Mouse (Mus musculus): ENCODE data around the gene 2310009B15Rik. TPM values are rescaled to one million over a fixed set of nuclear protein-coding genes. Genes with fewer than 3 reads are reported as not detected.
A peak's percentile ranks its signal among the peaks of the same experiment; 100 is the strongest.

2310009B15Rik gene
- polyA plus RNA-seq, 1 experiment: 38.6 TPM

DNA sequence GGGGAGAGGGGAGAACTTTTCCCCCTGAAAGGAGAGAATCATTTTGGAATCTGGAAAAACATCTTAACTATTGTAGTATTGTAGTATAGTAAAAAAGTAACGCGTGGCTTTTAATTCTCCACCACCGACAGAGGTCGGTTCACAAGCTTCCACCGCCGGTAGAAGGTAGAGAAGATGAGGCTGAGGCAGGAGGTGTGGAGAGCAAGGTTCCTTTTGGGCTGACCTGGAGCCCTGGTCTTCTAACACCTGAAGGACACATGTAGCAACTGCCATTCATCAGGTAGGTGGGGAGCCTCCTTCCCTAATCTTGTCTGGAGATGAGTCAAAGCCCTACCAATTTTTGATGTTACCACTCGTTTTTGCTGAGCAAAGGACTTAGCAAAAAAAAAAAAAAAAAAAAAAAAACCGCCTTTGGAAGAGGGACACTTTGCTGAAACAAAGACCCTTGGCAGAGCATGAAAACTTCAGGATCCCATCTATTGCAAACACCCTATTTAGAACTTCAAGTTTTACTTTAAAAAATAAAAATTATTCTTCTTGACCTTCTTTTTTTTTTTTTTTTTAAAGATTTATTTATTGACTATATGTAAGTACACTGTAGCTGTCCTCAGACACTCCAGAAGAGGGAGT lies 7.0 kb downstream of the 2310009B15Rik start:
- DNase-seq (ENCODE audit: low read depth): no peak
- TF ChIP-seq POLR2A (IDR thresholded peaks at IDR 0.05; ENCODE audit: borderline replicate concordance, extremely low read depth, insufficient read depth, insufficient read length, poor library complexity, severe bottlenecking) (no peak), CTCF (IDR thresholded peaks at IDR 0.05; ENCODE audit: borderline replicate concordance, extremely low read depth, insufficient read depth, insufficient read length) (no peak)

DNA sequence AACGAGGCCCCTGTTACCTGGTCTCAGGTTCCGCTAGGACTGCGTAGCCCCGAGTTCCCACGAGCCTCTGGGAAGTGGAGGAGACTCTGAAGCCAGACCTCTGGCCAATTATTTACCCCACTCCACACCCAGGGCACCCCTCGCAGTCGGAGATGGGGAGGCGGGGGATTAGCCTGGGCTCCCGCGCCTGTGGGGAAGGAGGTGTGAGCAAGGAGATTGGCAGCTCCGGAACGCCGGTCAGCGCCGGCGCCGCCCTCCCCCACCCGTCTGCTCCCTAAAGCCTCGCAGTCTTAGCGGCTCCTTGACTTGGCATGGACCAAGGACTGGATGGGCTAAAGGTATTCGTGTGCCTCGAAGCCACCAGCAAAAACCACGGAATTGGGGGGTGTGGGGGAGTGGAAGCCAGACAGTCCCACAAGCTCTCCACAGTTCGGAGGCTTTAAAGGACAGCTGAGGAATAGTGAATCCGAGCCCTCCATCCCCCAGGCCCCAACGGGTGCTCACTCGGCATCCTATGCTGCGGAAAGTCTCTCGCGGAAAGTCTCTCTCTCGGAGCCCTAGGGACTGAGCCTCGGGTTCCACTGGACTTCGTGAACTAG lies 8.0 kb downstream of the 2310009B15Rik start, which contains the start of gene Lhx9:
TSS of gene Lhx9 (minus strand) at position 67 of the 599 bp plus-strand sequence.
- no peak for TF ChIP-seq POLR2A (IDR thresholded peaks at IDR 0.05; ENCODE audit: borderline replicate concordance, extremely low read depth, insufficient read depth, insufficient read length, poor library complexity, severe bottlenecking)
- peak; percentile 80 for DNase-seq (ENCODE audit: low read depth)

DNA sequence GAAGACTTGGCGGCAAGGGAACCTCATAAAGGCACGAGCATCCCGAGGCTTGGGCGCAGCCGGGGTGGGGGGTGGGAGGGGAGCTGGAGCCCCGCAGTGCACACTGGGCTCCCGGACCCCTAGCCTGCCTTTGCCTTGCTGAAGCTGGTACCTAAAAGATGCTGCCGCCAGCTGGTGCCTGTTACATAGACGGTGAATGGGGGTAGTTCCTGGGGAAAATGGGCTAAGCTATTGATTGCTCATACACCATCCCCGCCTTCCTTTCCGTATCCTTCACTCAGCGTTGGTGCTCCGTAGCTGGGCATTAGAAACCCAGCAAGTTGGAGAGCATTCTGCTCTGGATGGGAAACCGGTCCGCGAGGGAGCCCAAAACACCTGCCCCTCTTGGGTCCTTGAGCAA lies 8.6 kb downstream of the 2310009B15Rik start:
- TF ChIP-seq POLR2A (IDR thresholded peaks at IDR 0.05; ENCODE audit: borderline replicate concordance, extremely low read depth, insufficient read depth, insufficient read length, poor library complexity, severe bottlenecking): 0 out of 2 replicates have a peak, but pooled peaks have one; percentile 7
- no peak for TF ChIP-seq CTCF (IDR thresholded peaks at IDR 0.05; ENCODE audit: borderline replicate concordance, extremely low read depth, insufficient read depth, insufficient read length)
- peak; percentile 71 for DNase-seq (ENCODE audit: low read depth)

DNA sequence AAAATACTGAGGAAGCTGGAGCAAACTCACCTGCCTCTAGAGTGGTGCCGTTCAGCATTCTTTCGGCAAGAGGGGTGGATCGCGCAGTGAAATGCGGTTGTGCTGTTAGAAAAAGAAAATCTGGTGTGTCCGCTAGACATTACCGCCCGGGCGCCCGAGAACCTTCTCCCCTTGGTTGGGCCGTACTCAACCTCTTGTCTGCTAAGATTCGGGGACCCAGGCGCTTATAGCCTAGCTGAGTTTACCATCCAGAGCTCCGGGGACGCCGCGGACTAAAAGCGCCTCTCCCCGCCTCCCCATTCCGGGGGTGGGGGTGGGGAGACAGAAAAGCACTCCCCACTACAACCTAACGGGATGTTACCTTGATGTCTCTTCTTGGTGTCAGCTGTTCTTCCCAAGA lies 9.5 kb downstream of the 2310009B15Rik start:
- TF ChIP-seq CTCF (IDR thresholded peaks at IDR 0.05; ENCODE audit: borderline replicate concordance, extremely low read depth, insufficient read depth, insufficient read length): no peak
- peak; percentile 53 for DNase-seq (ENCODE audit: low read depth)

DNA sequence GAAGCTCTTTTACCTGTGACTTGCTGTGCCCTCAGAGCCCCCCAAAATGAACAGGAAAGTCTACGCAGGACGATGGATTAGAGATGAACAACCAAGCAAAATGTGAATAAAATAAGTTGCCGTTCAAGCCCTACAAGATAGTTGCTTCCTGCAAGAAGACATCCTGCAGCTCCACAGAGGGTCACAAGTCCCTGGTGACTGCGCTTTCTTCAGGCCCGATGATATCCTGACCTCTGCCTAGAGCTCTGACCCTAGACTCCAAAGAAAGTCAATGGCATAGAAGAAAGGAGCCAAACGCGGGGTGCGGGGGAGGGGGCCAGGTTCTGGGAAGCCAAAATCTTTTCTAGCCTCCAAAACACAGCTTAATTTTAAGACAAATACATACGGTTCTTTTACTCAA lies 10.1 kb downstream of the 2310009B15Rik start:
- no peak for DNase-seq (ENCODE audit: low read depth)
- no peak for TF ChIP-seq CTCF (IDR thresholded peaks at IDR 0.05; ENCODE audit: borderline replicate concordance, extremely low read depth, insufficient read depth, insufficient read length)
- TF ChIP-seq POLR2A (IDR thresholded peaks at IDR 0.05; ENCODE audit: borderline replicate concordance, extremely low read depth, insufficient read depth, insufficient read length, poor library complexity, severe bottlenecking): no peak

DNA sequence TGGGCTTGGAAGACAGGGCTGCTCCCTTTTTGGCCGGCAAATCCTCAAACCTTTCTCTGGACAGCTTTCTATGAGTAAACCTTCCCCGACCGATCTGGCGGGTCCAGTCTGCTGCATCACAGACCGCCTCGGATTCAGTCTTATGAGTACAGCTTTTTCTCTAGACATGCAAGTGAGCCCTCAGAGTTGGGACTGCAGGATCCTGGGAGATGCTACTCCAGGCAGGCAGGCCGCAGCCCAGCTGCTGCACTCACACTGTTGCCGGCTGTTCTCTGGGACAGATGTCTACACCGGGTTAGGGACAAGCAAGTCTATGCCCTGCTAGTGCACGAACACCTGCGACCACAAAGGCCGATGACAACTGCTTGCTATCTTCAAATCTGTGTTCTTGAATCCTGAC lies 10.5 kb downstream of the 2310009B15Rik start:
- TF ChIP-seq POLR2A (IDR thresholded peaks at IDR 0.05; ENCODE audit: borderline replicate concordance, extremely low read depth, insufficient read depth, insufficient read length, poor library complexity, severe bottlenecking) (no peak), CTCF (IDR thresholded peaks at IDR 0.05; ENCODE audit: borderline replicate concordance, extremely low read depth, insufficient read depth, insufficient read length) (no peak)
- DNase-seq (ENCODE audit: low read depth): no peak

DNA sequence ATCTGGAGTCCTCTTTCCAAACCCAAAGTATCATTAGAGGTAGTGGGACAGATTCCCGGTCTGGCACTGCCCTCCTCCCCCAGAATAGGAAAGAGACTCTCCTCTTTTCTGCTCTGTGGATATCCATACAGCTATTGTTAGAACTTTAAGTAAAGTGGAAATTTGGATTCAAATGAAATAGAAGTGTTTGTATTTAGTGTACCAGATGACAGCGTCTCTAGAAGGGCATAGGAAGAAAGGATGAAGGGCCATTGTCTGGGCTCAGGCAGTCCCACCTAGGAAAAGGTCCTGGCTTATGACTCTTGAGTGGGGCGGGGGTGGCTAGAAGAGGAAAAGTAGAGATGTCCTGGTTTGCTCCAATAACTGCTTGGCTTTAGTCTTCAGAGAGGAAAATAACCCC lies 11.2 kb downstream of the 2310009B15Rik start:
- TF ChIP-seq POLR2A (IDR thresholded peaks at IDR 0.05; ENCODE audit: borderline replicate concordance, extremely low read depth, insufficient read depth, insufficient read length, poor library complexity, severe bottlenecking) (no peak), CTCF (IDR thresholded peaks at IDR 0.05; ENCODE audit: borderline replicate concordance, extremely low read depth, insufficient read depth, insufficient read length) (no peak)
- no peak for DNase-seq (ENCODE audit: low read depth)

DNA sequence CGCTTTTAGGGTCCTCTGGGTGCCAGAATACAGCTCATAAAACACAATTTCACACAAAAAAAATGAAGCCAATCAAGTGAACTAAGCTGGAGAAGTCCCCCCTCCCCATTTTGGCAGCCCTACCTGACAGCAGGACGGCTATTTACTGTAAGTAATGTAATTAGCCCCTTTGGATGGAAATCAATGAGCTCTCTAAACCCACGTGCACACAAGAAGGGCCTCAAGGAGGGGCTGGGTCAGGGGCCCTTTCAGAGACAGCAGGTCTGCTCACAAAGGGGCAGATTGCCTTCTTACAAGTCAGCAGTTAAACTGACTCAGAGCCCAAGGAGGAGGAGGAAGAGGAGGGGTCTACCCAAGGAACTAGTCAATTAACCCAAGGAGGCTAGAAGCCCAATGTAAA lies 12.5 kb downstream of the 2310009B15Rik start:
- TF ChIP-seq CTCF (IDR thresholded peaks at IDR 0.05; ENCODE audit: borderline replicate concordance, extremely low read depth, insufficient read depth, insufficient read length) (no peak), POLR2A (IDR thresholded peaks at IDR 0.05; ENCODE audit: borderline replicate concordance, extremely low read depth, insufficient read depth, insufficient read length, poor library complexity, severe bottlenecking) (no peak)
- peak; percentile 86 for DNase-seq (ENCODE audit: low read depth)

DNA sequence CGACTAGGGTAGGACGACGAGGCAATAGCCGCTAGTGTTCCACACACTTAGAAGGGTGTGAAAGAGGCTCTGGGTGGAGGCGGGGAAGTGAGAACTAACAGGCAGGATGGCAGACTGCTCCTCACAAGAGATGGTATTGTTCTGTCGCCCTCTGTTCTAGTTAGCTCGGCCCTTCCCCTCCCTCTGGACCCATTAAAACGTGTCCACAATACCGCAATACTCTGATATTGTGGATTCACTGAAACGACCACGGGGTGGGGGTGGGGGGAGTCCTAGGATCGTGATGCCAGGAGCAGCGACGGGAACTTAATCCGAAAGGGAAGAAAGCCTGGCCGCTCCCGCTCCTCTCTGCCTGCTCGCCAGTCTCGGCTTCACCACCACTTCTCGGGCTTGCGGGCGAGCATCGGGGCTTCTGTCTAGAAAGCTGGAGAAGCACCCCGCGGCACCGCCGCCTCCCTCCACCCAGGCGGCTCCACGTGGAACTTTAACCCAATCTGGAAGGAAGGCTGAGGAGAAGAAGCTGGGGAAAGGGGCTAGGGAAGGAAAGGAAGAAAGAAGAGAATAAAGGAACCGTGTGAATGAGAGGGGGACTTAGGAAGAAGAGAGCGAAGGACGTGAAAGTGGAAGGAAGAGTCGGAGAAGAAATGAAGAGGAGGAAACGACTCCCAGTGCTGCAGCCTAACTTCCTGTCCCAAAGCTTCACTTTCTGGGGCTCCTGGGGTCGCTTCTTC lies 13.1 kb downstream of the 2310009B15Rik start:
- TF ChIP-seq CTCF (IDR thresholded peaks at IDR 0.05; ENCODE audit: borderline replicate concordance, extremely low read depth, insufficient read depth, insufficient read length) (no peak), POLR2A (IDR thresholded peaks at IDR 0.05; ENCODE audit: borderline replicate concordance, extremely low read depth, insufficient read depth, insufficient read length, poor library complexity, severe bottlenecking) (no peak)
- peak; percentile 88 for DNase-seq (ENCODE audit: low read depth)

DNA sequence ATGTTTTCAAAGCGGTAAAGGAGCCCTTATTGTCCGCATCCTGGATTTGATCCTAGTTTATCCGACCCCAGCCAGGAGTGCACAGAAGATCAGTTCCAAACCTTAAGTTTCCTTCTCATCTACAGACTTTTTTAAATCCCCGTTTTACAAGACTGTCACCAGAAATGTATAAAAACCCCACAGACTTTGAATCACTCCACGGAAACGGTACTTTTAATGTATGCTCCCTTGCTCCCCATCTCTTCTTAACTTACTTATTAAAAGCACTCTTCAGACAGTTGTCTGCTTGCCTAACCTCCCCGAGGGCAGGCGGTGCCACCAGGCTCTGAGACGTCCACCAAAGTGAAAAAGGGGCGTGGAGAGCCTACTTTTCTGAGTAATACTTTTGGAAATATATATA lies 13.9 kb downstream of the 2310009B15Rik start:
- TF ChIP-seq POLR2A (IDR thresholded peaks at IDR 0.05; ENCODE audit: borderline replicate concordance, extremely low read depth, insufficient read depth, insufficient read length, poor library complexity, severe bottlenecking): no peak
- TF ChIP-seq CTCF (IDR thresholded peaks at IDR 0.05; ENCODE audit: borderline replicate concordance, extremely low read depth, insufficient read depth, insufficient read length): no peak
- no peak for DNase-seq (ENCODE audit: low read depth)

DNA sequence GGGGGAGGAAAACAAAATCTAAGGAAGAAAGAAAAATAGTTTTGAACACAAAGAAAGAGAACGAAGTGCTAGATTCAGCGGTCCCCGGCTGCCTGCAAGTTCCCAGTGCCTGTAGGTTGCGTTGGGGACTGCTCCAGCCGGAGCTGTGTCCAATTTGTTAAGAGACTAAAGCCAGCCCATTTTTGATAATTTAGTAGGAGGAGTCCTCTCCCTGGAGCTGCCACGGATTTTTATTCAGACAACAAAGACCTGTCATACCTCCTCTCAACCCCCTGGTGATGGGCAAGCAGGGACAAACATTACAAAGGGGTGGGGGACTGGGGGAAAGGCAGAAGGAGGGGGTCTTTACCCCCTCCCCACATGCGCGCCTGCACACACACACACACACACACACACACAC lies 14.3 kb downstream of the 2310009B15Rik start:
- TF ChIP-seq POLR2A (IDR thresholded peaks at IDR 0.05; ENCODE audit: borderline replicate concordance, extremely low read depth, insufficient read depth, insufficient read length, poor library complexity, severe bottlenecking) (no peak), CTCF (IDR thresholded peaks at IDR 0.05; ENCODE audit: borderline replicate concordance, extremely low read depth, insufficient read depth, insufficient read length) (no peak)
- DNase-seq (ENCODE audit: low read depth): peak; percentile 93

All from brain, embryonic 14.5 days (tissue).